Mouse (Mus musculus) liver, postnatal 0 days (tissue): ENCODE results near the gene 1810030O07Rik.

Experiments used
- CTCF ChIP-seq: sonication (generic); IDR thresholded peaks from 2 replicates; pipeline ENCODE4 v1.5.1; 2016; ENCODE audit warnings: antibody characterized with exemption, low read depth
- EP300 ChIP-seq: IDR thresholded peaks from 2 replicates; pipeline ENCODE4 v1.6.1; 2016; ENCODE audit warnings: antibody characterized with exemption, low read depth, mild to moderate bottlenecking

- TF ChIP-seq CTCF (no peak), EP300 (no peak)
These were observed 13.4 kb upstream of the 1810030O07Rik start for GRCm38 (mm10) chrX:12686910-12687309.
